Comparison of ENCODE assay signal across 19 mouse cellular contexts in genomic region chr11:18493981-18494380, GRCm38 (mm10).
"Had no signal": no experiment of that assay in that cellular context is flagged by ENCODE, and none has a peak within 500 bp of the region (broad histone marks: within the 10 kb centered on the region; RNA-seq: fewer than 3 reads in every experiment).

No protein-coding gene starts in this region.

- H3K4me2 ChIP-seq: lung, embryonic 15.5 days; midbrain, embryonic 12.5 days; neural tube, embryonic 13.5 days; neural tube, embryonic 15.5 days; stomach, embryonic 15.5 days had no signal

- H3K9ac ChIP-seq: lung, embryonic 15.5 days; midbrain, embryonic 12.5 days; neural tube, embryonic 13.5 days; neural tube, embryonic 15.5 days; stomach, embryonic 15.5 days had no signal

- H3K4me3 ChIP-seq: lung, embryonic 15.5 days; midbrain, embryonic 10.5 days; midbrain, embryonic 12.5 days; neural tube, embryonic 13.5 days; neural tube, embryonic 15.5 days; stomach, embryonic 15.5 days had no signal

- H3K27me3 ChIP-seq: lung, embryonic 15.5 days; midbrain, embryonic 12.5 days; neural tube, embryonic 13.5 days; neural tube, embryonic 15.5 days; stomach, embryonic 15.5 days had no signal

- ATAC-seq: lung, postnatal 0 days; midbrain, embryonic 16.5 days had no signal

- H3K9me3 ChIP-seq: lung, embryonic 15.5 days; midbrain, embryonic 10.5 days; midbrain, embryonic 12.5 days; neural tube, embryonic 13.5 days; neural tube, embryonic 15.5 days; stomach, embryonic 15.5 days had no signal

- DNase-seq: lung, adult 18-20 months; lung, postnatal 14 days; lung, postnatal 4 days; midbrain, embryonic 14.5 days; retina, postnatal 1 day; right cerebral cortex, adult 18-20 months; right cerebral cortex, postnatal 14 days; thymus, adult 2 months; thymus, postnatal 25 days; thymus, postnatal 4 days had no signal

- H3K27ac ChIP-seq: lung, embryonic 15.5 days; midbrain, embryonic 10.5 days; midbrain, embryonic 12.5 days; neural tube, embryonic 13.5 days; neural tube, embryonic 15.5 days; stomach, embryonic 15.5 days; stomach, postnatal 0 days had no signal

- H3K36me3 ChIP-seq: lung, embryonic 15.5 days; midbrain, embryonic 10.5 days; midbrain, embryonic 12.5 days; neural tube, embryonic 13.5 days; neural tube, embryonic 15.5 days; stomach, embryonic 15.5 days had no signal

- H3K4me1 ChIP-seq: lung, embryonic 15.5 days; midbrain, embryonic 12.5 days; neural tube, embryonic 15.5 days; stomach, embryonic 15.5 days had no signal
